Mouse (Mus musculus): Measurements from ENCODE around the gene C1qb. TPM values are rescaled to one million over a fixed set of nuclear protein-coding genes. Genes with fewer than 3 reads are reported as not detected.

The C1qb gene
- total RNA-seq, 2 experiments from 2014 or later: 8.4 to 18.3 TPM

DNA sequence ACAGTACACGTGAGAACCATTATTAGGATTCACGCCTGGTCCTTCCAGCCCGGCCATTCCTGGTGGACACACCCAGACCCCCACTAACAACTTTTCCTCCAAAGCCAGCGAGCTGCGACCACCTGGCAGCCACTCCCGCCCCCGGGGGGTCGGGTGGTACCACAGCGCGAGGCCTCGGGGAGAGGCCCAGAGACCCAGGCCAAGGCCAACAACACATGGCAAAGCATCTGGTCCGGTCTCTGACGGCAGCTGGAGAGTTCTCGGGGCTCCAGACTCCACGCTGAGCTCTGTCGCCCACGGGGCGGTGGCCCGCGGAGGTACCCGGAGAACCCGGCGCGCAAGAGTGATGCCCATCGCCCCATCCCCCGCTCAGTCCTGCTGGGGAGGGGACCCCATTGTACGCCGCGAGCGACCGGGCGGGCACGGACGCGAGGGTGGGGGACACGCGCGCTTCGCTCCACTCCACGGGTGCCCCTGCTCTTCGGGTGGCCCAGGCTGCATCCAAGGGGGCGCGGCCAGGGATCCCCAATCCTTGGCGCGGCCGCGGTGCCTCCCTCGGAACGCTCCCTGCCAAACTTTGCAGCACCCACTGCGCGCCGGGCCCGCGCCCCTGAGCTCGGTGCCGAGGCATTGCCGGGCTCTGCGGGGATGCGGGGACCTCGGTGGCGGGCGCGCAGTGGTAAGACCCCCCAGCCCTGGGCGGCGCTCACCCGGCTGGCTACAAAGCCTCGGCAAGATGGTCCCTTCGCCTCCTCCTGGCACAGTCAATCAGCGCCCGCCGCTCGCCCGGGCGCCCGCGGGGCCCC, 51.0 kb downstream of the C1qb start:
- TF ChIP-seq CTCF (IDR thresholded peaks at IDR 0.05): no peak
- peak overlapping the region; percentile 72 for H3K4me3 ChIP-seq
- DNase-seq: peak; percentile 42
- H3K27ac ChIP-seq: peak overlapping the region; percentile 31
- intact Hi-C loops (cut with DNase I): no loop called here

DNA sequence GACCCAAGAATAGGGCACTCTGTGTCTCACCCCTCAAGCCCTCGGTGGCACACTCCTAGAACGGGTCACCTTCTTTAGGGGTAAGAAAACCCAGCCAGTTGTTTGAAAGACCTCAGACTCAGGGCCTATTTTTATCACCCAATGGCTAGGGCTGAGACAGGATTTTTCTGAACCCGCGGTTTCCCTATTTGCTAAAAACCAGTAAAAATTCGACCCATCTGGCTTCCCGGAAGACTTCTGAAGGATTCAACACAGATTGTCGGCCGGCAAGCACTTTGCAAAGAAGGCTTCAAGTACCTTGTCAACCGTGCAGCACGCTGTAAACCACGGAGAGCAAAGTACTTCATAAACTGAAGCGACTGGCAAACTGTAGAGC, 51.6 kb downstream of the C1qb start:
- H3K27ac ChIP-seq: no peak overlapping the region; the same call in 1 of the 2 replicates
- intact Hi-C loops (cut with DNase I): no loop called here
- DNase-seq: no peak

DNA sequence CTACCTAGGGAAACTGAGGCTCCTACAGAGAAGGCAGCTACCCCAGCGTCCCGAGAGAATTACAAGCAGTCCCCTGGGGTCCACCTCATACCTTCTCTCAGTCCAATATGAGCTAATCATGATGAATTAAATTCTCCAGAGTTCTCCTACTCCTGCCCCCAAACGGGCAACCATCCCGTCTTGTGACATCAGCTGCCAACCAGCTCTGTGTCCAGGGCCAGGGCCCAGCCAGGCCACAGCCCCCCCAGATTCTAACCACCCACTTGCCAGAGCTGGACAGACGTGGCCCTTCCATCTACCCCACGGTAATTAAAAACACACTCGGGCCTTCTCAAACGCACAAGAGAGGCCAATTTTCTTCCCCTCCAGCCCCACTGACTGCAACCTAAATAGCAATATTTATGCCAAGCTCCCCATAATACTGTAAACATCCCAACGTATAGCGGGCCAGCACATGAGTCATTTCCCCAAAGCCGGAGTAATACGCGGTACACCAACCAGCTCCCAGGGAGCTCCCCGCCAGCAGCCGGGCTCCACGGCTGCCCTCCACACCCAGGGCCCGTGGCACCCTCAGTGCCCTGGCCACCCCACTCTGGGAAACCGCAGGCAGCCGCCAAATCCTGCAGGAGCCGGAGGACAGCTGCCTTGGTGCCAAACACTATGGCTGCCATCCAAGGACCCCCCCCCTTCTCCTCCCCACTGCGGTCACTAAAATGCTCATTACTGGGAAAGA, 52.2 kb downstream of the C1qb start:
- H3K4me3 ChIP-seq: no peak overlapping the region; the same call in 1 of the 2 replicates
- DNase-seq: no peak
- TF ChIP-seq CTCF (IDR thresholded peaks at IDR 0.05): no peak
- H3K27ac ChIP-seq: no peak overlapping the region
- intact Hi-C loops (cut with DNase I): no loop called here

More for the DNA sequence above, 51.6 kb downstream of the C1qb start:
- TF ChIP-seq CTCF (IDR thresholded peaks at IDR 0.05): no peak
- H3K4me3 ChIP-seq: peak overlapping the region; percentile 72

DNA sequence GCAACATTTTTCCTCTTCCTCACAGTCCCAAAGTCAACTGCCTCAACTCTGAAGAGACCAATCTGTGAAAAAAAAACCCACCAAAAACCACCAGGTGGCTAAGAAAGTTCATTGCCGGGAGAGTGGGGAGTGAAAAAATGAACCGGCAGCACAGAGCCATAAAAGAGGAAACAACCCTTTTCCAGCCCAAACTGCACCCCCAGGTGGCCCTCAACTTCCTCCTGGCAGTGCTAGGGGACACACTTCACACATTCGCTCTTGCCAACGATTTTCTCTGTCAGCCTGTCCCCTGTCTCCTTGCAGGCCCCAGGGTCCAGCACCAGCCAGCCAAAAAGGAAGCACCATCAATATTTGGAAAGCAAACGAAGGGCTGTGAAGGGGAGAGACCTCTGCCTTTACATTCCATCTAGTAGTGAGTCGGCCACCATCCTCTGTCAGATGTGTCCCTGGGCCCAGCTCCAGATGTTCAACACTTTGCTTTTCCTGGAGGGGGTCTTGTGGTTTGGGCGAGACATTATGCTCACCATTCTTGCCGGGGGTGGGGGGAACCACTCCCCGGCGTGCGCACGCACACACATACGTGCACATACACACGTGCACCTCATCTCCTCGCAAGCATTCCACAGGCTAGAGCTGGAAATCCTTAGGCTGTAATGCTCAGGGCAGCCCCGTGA, 53.3 kb downstream of the C1qb start:
- Histone ChIP-seq H3K27ac (no peak overlapping the region), H3K4me3 (no peak overlapping the region)
- no peak for TF ChIP-seq CTCF (IDR thresholded peaks at IDR 0.05)
- intact Hi-C loops (cut with DNase I): no loop called here
- DNase-seq: no peak

DNA sequence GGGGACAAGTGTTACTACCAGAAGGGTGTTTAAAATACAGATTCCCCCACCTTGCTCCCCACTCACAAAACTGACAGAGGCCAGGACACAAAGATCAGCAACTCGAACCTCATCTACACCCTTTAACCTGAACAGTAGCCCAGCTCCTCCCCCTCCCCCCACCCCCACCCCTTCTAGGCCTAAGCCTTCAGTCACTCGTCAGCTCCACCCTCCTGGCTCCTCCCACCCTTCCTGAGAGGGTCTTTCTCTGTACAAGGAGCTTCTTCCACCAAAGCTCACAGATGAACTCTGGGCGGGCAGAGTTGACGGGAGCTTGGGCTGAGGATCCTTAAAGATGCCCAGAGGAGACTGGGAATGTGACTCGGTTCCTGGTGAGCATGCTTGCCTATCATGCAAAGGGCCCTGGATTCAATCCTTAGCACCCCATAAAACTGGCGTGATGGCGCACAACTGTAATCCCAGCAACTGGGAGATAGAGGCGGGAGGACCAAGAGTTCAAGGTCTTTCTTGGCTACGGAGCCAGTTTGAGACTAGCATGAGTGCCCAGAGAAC, 55.6 kb downstream of the C1qb start:
- intact Hi-C loops (cut with DNase I): no loop called here
- Histone ChIP-seq H3K4me3 (no peak overlapping the region), H3K27ac (no peak overlapping the region)
- DNase-seq: no peak
- TF ChIP-seq CTCF (IDR thresholded peaks at IDR 0.05): no peak

Other genes with a start within 250 kb of the C1qb start
- 1 to 10 TPM in 1 of 2 experiments, under 1 TPM in 1; 0.26 to 1.9 TPM for gene Ephb2, start 50.2 kb downstream of the C1qb start, total RNA-seq (2021)
- 10 to 100 TPM in 1 of 2 experiments, 1 to 10 TPM in 1; 7.6 to 15.4 TPM for gene C1qc, start 6.9 kb upstream of the C1qb start, total RNA-seq (2021)
- 10 to 100 TPM in 1 of 2 experiments, 1 to 10 TPM in 1; 7.0 to 15.8 TPM for gene C1qa, start 12.6 kb upstream of the C1qb start, total RNA-seq (2021)
- not detected for gene Epha8, start 70.6 kb upstream of the C1qb start, total RNA-seq (2021)
- gene Zbtb40, start 162.6 kb upstream of the C1qb start, total RNA-seq (2021): 1 to 10 TPM; 8.4 to 9.5 TPM